Mouse (Mus musculus): ENCODE results near the gene Gdf11.

Gene Gdf11

DNA sequence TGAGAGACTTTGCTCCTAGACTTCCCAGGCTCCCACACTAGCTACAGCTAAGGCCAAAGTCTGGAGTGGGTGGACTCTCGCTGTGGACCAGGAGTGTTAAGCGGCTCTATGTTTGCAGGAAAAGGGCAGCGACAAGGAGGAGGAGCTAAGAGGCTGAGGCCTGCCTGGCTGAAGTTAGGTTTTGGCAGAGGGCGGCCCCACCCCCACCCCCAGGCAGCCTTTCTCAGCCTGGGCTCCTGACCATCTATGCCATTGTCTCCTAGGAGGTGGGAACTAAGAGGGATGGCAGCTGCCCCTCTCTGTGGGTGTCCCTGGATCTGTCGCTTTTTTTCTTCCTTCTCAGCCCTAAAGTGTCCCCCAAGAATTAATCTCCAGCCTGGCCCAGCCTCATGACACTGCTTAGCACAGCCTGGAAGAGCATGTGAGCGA lies 27.7 kb upstream of the Gdf11 start:
- no peak for DNase-seq (ENCODE audit: low spot score in 2 of 2)

DNA sequence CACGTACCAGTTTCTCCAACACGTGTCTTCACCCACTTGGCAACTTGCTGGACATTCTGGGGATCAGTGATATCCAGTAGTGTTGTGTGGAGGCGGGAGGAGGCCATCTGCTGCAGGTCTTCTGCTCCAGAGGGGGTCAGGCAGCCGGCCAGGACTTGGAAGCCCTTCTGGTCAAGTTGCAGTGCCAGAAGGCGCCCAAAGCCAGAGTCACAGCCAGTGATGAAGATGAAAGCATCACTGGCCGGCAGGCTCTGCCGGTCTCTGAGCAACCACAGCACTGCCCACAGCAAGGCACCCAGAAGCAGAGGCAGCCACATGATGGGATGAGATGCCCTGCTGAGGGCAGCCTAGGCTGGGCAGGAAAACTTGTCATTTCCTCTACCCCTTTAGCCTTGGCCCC lies 26.7 kb upstream of the Gdf11 start:
- no peak for DNase-seq (ENCODE audit: low spot score in 2 of 2)

DNA sequence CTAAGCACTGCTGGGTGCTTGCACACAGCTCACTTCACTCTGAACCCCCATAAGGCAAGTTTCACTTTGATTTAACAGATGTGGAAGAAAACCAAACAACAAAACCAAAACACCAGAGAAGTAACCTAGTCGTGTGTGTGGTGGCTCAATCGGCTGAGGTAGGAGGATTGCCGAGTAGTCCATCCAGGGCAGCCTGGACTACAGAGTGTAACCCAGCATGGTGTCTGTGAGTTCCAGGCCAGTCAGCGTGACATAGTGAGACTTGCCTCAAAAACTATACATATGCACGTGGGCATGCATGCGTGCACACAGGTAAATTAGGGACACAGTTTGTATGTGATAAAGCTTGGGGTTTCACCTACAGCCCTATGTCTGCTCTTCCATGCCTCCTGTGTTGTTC lies 25.9 kb upstream of the Gdf11 start:
- no peak for DNase-seq (ENCODE audit: low spot score in 2 of 2)

DNA sequence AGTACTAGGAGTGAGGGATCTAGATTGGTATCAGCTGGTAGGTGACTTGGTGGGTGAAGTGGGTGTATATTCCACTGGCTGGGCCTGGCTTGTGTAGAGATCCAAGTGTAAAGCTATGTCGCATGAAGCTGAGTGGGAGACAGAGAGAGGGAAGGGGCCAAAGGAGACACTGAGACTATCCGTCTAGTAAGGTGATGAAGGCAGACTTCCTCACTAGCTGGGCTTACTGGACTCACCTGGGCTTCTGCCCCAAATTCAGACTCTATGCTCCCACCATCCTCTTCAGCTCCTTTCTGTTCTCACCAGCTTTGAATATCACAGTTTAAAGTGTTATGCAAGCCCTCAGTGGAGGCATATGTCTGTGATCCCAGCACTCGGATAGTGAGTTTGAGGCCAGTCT lies 25.1 kb upstream of the Gdf11 start:
- no peak for DNase-seq (ENCODE audit: low spot score in 2 of 2)

DNA sequence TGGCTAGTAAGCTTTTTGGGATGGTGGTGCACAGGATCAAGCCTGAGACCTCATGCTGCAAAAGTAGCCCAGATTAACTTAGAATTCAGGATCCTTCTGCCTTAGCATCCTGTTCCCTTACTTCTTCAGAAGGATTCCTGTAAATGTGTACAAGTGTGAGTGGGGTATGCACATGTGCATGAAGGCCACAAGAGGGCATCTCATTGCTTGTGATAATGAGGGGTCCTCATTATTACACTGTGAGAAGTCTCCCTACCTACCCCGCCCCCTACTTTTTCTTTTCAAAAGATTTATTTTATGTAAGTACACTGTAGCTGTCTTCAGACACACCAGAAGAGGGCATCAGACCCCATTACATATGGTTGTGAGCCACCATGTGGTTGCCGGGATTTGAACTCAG lies 24.0 kb upstream of the Gdf11 start:
- DNase-seq (ENCODE audit: low spot score in 2 of 2): no peak

DNA sequence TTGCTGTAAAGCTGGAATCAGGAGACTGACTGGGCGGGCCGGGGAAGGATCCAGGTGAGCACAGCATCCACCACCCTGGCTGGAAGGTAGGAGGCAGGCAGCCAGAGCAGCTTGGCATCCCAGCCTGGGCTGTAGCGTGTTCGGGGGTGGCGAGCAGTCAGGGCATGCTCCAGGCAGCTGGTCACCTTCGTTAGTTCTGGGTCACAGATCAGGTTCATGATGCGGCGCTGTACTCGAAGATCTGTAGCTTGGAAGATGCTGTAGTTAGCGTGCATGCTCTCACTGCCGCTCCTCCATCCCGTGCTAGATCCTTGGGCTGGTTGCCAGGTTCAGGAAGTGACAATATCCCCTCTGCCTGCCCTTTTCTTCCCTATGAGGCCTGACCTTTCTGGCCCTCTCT lies 22.2 kb upstream of the Gdf11 start:
- no peak for DNase-seq (ENCODE audit: low spot score in 2 of 2)

DNA sequence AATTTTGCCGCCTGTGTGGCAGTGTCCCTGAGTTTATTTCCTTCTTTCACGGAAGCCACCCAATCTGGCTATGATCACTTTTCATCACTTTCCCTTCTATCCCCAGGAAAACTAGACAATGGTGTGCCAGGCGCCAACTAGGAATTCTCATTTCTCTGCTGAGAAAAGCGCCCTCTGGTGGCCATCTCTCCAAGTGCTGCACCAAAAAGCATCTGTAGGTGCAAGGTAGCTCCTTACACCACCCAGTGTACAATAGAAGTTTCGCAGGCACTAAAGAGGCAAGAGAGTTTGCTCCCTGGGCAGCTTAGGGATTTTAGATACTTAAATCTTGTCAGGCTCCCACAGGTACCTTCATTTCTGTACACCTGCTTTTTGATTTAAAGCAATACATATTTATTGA lies 21.7 kb upstream of the Gdf11 start:
- DNase-seq (ENCODE audit: low spot score in 2 of 2): peak in 1 of 2 experiments; percentile 94

DNA sequence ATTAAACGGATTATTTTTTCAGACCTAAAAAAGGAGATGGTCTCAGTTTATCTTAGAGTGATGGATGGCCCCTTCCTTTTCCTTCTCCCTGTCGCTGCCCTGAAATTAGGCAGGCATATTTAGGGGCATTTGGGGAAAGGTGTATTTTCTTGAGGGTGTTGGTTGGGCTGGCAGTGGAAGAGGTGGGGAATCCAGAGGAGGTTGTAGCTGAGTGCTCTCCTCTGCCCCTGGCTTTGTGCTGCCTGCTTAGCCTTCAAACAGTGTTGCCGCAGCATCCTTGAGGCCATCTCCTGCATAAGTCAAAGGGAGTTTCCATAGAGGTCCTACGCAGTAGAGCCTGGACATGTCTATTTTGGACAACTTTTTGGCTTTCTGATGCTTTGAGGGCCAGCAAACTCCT lies 21.3 kb upstream of the Gdf11 start:
- no peak for DNase-seq (ENCODE audit: low spot score in 2 of 2)

DNA sequence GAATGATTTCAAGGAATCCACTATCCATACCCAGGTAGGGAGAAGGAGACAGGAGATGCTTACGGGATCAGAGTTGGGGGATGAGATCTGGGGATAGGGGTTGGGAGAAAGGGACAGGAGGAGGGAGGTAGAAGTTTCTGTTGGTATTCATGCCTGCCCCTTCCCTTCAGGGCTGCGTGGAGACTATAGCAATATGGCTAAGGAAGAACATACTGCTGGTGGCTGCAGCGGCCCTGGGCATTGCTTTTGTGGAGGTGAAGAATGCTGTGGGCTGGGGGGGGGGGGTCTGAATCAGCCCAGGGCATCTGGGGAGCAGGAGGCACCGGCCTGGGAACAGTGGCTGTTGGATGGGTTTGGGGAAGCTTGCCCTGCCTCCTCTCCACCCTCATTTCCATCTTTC lies 20.8 kb upstream of the Gdf11 start:
- no peak for DNase-seq (ENCODE audit: low spot score in 2 of 2)

DNA sequence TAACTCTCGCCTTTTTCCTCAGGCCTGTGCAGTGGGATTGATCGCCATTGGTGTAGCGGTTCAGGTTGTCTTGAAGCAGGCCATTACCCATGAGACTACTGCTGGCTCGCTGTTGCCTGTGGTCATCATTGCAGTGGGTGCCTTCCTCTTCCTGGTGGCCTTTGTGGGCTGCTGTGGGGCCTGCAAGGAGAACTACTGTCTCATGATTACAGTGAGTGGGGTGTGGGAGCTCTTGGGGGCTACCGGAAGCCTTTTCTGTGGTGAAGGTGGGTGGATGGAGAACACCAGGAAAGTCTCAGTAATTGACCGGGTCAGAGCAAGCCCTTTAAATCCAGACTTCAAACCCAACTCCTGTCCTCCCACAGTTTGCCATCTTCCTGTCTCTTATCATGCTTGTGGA lies 19.9 kb upstream of the Gdf11 start:
- DNase-seq (ENCODE audit: low spot score in 2 of 2): no peak

DNA sequence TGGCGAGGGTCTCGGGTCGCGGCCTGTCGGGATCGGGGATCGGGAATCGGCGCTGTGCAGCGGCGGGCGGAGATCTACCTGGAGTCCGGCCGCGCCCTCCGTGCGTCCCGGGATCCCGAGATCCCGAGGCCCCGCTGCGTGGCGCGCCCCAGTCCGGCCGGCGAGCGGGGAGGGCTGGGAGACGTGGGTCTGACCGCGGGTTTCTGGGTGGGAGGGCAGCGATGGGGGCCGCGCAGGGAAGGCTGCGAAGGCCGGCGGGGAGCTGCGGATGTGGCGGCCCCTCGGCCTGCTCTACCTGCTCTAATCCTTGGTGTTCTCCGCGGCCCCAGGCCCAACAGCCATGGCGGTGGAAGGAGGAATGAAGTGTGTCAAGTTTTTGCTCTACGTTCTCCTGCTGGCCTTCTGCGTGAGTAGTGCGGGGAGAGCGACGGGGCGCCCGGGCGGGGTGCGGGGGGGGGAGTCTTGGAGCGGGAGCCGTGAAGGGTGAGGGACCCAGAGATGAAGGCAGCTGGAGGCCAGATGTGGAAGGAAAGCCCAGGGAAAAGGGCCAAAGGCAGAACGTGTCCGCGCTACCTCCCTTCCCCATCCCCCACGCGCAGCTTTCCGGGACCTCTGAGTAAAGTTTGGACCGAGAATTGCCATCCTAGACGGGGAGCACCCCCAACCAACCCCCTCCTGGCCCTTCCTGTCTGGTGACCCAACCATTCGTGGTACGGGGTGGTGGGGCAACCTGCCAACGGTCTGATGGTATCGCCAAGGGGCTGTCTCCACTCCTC lies 18.7 kb upstream of the Gdf11 start:
- no peak for DNase-seq (ENCODE audit: low spot score in 2 of 2)

DNA sequence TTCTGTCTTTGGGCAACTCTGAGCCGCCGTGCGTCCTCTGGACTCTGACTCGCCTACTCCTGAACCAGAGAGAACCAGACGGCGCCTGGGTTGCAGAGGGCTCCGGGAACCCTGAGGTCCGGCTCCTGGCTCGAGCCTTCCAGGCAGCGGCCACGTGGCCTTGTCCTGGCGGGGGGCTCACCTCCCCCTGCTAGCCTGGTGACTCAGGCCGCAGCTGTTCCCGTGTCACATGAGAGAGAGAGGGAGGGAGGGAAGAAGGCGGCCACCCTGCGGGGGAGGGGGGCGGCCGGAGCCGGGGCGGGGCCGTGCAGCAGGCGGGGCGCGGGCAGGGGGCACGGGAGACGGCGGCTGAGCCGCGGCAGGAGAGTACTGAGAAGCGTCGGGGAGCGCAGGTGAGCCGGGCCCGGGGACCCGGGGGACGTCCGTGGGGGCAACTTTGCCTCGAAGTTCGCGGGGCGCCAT lies 18.1 kb upstream of the Gdf11 start:
- DNase-seq (ENCODE audit: low spot score in 2 of 2): peak in 1 of 2 experiments; percentile 74

DNA sequence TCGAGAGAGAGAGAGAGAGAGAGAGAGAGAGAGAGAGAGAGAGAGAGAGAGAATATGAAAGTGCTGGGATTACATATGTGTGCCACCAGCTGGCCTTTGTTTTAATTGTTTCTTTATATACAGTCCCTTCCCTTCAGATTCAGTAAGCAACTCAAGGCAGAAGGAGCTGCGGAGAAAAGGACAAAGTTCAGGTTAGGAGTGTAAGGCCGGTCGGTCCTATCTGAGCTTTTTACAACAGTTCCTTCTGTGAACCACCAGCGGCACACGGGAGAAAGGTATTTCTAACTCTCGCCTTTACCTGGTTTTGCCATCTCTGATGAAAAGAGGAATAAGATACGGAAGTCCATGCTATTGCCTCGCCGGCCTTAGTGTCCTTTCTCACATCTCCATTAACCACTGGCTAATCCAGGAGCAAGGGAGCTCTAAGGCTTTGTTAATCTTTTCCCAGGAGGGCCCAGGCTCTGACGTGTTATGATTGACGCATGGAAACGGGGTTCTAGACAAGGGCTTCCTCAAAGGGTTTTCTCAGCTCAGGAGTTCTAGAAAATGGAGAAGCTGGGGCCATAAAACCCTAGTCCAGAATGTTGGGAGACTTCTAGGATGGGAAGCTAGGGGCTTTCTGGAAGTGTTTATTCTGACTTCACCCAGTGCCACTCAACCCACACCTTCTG lies 17.4 kb upstream of the Gdf11 start:
- no peak for DNase-seq (ENCODE audit: low spot score in 2 of 2)

DNA sequence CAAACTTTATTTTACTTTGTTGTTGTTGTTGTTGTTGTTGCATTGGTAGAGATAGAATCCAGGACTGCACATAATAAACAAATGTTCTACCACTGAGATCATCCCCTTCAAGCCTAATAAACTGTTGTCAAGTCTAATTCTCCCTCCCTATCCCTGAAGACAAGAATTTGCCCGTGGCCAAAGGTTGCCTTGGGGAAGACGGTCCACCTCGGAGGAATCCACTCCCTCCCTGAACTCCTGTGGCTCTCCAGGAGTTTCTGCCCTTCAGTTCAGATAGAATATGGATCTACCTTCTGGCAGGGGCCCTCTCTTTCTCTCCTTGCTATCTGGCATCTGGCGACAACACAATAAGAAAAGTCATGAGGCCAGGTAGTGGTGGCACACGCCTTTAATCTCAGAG lies 13.3 kb upstream of the Gdf11 start:
- DNase-seq (ENCODE audit: low spot score in 2 of 2): no peak

DNA sequence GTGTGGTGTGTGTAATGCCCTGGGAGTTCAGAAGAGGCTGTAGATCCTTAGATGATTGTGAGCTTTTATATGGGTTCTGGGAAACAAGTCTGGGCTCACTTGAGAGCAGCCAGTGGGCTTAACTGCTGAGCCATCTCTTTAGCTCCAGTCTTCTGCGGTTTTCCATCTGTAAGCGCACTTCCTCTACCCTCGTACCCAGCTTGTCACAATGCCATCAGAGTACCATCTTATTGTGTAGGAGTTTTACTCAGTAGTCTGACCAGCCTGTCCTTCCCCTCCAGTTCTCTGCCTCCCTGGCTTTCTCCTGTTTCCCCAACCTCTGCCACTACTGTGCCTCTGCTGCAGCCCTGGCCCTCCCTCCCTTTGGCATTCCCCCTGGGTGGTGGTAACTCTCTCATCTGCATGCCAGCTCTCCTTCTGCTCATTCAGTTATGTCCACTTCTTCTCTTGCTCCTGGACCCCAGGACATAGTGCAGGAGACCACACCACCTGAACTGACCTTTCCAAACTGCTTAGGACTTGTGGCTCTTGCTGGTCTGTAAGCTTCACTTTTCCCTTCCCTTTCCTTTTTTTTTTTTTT lies 11.0 kb upstream of the Gdf11 start:
- DNase-seq (ENCODE audit: low spot score in 2 of 2): no peak

DNA sequence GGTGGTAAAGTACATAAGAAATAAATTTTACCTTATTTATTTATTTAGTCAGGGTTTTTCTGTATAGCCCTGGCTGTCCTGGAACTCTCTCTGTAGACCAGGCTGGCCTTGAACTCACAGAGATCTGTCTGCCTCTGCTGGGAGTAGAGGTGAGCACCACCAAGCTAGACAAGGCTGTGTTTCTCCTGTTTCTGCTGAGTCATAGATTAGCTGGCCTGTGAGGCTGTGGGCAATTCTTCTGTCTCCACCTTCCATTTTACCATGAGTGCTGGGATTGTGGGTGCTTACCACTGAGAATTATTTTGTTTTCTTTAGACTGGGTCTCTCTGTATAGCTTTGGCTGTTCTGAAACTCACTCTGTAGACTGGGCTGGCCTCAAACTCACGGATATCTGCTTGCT lies 9.9 kb upstream of the Gdf11 start:
- DNase-seq (ENCODE audit: low spot score in 2 of 2): no peak

DNA sequence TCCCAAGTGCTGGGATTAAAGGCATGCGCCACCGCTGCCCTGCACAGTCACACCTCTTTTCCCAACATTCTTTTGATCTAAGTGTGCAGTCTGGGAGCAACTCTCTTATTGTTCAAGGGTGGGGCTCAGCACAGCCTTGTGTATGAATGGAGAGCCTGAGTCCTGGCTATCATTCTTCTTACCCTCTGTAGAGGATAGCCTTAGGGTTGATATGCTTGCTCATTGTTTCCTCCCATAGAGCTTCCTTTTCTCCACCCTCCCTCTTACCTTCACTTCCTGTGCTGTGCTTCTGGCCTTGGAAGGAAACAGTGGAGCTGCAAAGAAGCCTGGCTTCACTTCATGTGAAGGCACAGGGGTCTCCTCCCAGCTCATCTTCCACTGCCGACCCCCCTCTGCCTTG lies 9.2 kb upstream of the Gdf11 start, which contains the start of gene Cd63:
Gene Cd63, plus strand, starts transcription at position 292 of the 400 bp plus-strand sequence.
- no peak for DNase-seq (ENCODE audit: low spot score in 2 of 2)

DNA sequence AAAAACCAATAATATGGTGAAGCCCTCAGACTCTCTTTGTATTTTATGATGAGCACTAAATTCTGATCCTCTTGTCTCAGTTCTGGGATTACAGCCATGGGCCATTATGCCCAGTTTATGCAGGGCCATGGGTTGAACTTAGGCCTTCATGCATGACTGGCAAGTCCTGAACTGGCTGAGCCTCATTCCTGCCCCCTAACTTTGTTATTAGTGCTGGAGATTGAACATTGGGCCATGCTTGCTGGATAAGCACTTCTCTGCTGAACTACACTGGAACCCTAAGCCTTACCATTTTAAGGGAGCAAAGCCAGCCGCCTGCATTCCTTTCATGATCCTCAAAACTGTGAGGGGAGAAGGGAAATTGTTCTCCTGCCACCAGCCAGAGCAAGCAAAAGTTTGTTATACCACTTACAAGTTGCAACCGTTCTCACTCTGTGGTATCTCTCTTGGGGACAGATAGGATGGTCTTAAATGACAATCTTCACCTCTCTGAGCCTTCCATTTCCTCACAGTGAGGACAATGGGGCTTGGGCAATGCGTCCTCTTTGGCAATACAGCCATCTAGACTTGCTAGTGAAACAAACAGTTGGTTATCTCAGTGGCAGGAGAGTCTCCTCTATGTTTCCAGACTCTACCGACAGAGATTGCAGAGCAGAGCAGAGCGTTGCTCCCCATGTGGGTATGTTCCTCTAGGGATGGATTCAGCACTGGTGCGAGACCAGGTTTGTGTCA lies 8.4 kb upstream of the Gdf11 start:
- no peak for DNase-seq (ENCODE audit: low spot score in 2 of 2)

DNA sequence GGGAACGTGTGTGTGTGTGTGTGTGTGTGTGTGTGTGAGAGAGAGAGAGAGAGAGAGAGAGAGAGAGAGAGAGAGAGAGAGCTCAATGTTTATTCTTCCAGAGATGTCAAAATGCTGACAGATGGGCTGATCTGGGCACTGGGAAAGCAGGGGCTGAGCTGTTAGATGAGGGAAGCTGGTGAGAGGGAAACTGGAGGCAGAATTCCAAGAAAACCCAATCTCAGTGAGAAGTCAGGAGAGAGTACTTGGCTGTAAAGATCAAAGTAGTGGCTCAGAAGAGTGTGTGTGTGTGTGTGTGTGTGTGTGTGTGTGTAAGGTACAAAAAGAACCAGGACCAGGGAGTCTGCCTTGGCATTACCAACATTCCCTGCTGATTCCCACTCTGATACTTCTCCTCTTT lies 6.0 kb upstream of the Gdf11 start:
- DNase-seq (ENCODE audit: low spot score in 2 of 2): no peak

DNA sequence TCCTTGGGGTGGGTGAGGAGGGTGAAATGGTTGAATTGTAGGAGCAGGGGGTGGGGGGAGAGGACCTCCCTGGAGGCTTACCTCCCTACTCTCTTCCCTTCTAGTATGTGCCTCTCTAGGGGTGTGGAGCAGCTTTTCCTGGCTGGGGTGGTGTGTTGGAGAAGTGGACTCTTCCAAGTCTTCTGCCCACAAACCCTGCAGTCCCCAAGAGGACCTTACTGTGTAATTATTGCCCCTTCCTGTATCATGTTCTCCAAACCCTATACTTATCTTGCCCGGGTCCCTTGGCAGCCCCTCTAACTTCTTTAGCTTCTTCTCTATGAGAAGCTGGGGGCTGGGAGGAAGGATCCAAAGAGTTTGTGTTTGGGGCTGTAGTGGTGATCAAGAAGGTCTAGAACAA lies 5.3 kb upstream of the Gdf11 start:
- DNase-seq (ENCODE audit: low spot score in 2 of 2): no peak

DNA sequence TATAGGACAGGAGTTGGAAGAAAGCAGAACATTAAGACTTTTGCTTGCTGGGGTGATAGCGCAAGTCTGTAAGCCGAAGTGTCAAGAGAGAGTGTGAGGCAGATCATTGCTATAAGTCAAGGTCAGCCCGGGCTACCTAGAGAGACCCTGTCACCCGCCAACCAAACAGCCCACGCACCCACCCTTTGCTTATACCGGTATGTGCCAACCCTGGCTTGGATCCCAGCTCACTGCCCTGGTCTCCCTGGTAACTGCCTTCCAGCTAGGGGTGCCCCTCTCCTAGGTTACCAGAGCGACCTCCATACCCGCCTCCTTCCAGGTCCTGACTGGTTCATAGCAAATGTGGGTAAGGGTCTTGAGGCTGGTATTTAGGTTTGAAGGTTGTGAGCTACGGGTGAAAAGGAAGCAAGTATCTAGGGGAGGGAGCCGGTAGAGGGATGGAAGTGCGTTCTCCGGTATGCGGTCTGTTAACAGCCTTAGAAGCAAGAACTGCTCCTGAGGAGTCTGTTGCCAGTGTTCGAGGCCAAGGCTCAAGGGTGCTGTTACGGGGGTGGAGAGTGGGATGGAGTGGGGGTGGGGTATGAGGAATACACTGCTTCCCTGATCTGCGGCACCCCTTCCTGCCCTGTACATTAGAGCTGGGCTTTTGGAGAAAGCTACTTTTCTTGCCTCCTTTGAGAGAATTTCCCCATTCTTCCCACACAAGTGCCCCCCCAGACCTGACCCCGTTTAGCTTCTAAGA lies 4.6 kb upstream of the Gdf11 start:
- DNase-seq (ENCODE audit: low spot score in 2 of 2): peak in 1 of 2 experiments; percentile 41

DNA sequence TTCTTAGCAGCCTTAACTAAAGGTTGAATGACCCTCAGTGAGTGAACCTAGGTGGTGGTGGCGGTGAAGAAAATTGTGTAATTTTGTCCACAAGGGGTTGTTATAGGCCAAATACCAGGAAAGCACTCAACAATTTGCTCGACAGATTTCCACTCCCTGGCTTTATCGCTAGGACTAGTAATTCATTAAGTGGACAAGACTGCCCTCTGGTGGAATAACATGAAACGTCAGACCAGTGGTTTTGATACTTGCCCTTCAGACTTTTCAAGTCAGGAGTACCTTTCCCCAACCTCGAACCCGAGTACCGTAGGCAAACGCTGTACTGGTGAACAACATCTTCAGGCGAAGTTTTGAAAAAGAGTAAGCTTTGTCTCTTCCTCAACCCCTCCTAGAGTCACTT lies 3.9 kb upstream of the Gdf11 start:
- peak in 1 of 2 experiments; percentile 91 for DNase-seq (ENCODE audit: low spot score in 2 of 2)

All from left cerebral cortex, adult 9 months (tissue).